In the genomic region with DNA sequence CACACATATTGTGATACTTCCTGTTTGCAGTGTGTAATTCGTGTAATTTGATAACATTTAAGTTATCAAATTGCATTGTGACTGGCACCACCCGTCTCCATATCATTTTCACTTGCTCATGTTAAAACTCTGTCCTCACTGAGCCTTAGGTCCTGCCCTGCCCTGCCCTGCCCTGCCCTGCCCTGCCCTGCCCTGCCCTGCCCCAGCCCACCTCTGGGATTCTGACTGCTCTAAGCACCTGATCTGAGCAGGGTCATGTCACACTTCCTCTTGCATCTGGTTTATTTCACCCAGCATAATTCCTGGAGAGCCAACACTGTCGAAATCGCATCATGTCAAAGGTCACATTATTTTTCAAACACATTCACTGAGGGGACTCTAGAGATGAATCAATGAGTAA, we compare ENCODE assay signal across 27 mouse cellular contexts. TPM values are rescaled to one million over a fixed set of nuclear protein-coding genes. Genes with fewer than 3 reads are reported as not detected.
DNase-seq lines count a peak whose midpoint lies in the region; ATAC-seq and TF ChIP-seq lines count a peak whose summit lies in the region.
"Had no signal": no experiment of that assay in that cellular context is flagged by ENCODE, and none has a peak within 500 bp of the region (broad histone marks: within the 10 kb centered on the region; RNA-seq: fewer than 3 reads in every experiment).

No protein-coding gene starts in this region.

- H3K79me2 ChIP-seq in liver, adult 2 months (ENCODE audit: control insufficient read depth, insufficient read depth, low read length) = no peaks in the 10 kb centered on the region

- no peak for TF ChIP-seq POLR2A in liver, adult 2 months (IDR thresholded peaks at IDR 0.05; ENCODE audit: extremely low read depth, insufficient read depth, low read length)
- TF ChIP-seq POLR2A in kidney, adult 2 months (IDR thresholded peaks at IDR 0.05; ENCODE audit: low read depth, low read length) = no peak

- no peaks in the 10 kb centered on the region for H3K36me3 ChIP-seq in liver, adult 2 months (ENCODE audit: control insufficient read depth, insufficient read depth, low read length)
- no peaks in the 10 kb centered on the region for H3K36me3 ChIP-seq in liver, postnatal 0 days (replicated peaks; ENCODE audit: insufficient read depth, low read length)
- no peaks in the 10 kb centered on the region for H3K36me3 ChIP-seq in intestine, embryonic 15.5 days
- H3K36me3 ChIP-seq in hindbrain, embryonic 12.5 days = no peaks in the 10 kb centered on the region
- no peaks in the 10 kb centered on the region for H3K36me3 ChIP-seq in neural tube, embryonic 15.5 days
- H3K36me3 ChIP-seq in hindbrain, embryonic 16.5 days (ENCODE audit: control insufficient read depth, insufficient read depth, low read length) = no peaks in the 10 kb centered on the region
- no peaks in the 10 kb centered on the region for H3K36me3 ChIP-seq in kidney, adult 2 months (ENCODE audit: control insufficient read depth, insufficient read depth, low read length)
- H3K36me3 ChIP-seq: forebrain, embryonic 12.5 days; forebrain, embryonic 15.5 days; hindbrain, embryonic 13.5 days had no signal

- H3K27ac ChIP-seq in liver, adult 2 months (replicated peaks; ENCODE audit: insufficient read depth, low read depth, low read length) = no peak overlapping the region
- no peak overlapping the region for H3K27ac ChIP-seq in liver, postnatal 0 days (ENCODE audit: low read depth)
- H3K27ac ChIP-seq in intestine, embryonic 15.5 days = no peak overlapping the region
- no peak overlapping the region for H3K27ac ChIP-seq in hindbrain, embryonic 12.5 days
- no peak overlapping the region for H3K27ac ChIP-seq in neural tube, embryonic 15.5 days (replicated peaks)
- H3K27ac ChIP-seq in hindbrain, embryonic 16.5 days (ENCODE audit: low read depth, low read length) = no peak overlapping the region
- no peak overlapping the region for H3K27ac ChIP-seq in kidney, adult 2 months (ENCODE audit: insufficient read depth, low read depth, low read length)
- H3K27ac ChIP-seq: forebrain, embryonic 12.5 days; forebrain, embryonic 15.5 days; hindbrain, embryonic 13.5 days; hindbrain, postnatal 0 days had no signal

- H3K4me1 ChIP-seq in liver, adult 2 months (ENCODE audit: control insufficient read depth, insufficient read depth, low read length) = no peaks in the 10 kb centered on the region
- no peaks in the 10 kb centered on the region for H3K4me1 ChIP-seq in liver, postnatal 0 days (ENCODE audit: insufficient read depth)
- peaks cover 4% of the 10 kb centered on the region; the same call in 1 of the 2 replicates for H3K4me1 ChIP-seq in intestine, embryonic 15.5 days (replicated peaks)
- H3K4me1 ChIP-seq in hindbrain, embryonic 12.5 days = no peaks in the 10 kb centered on the region
- no peaks in the 10 kb centered on the region for H3K4me1 ChIP-seq in neural tube, embryonic 15.5 days
- no peaks in the 10 kb centered on the region for H3K4me1 ChIP-seq in hindbrain, embryonic 16.5 days (ENCODE audit: control insufficient read depth, insufficient read depth, low read depth, low read length)
- peaks cover 6% of the 10 kb centered on the region; the same call in 1 of the 2 replicates for H3K4me1 ChIP-seq in kidney, adult 2 months (ENCODE audit: control insufficient read depth, insufficient read depth, low read length)
- H3K4me1 ChIP-seq: forebrain, embryonic 12.5 days; forebrain, embryonic 15.5 days; hindbrain, embryonic 13.5 days had no signal

- no peak for TF ChIP-seq CTCF in liver, adult 2 months (IDR thresholded peaks at IDR 0.05; ENCODE audit: low read depth, low read length)
- TF ChIP-seq CTCF in liver, postnatal 0 days (IDR thresholded peaks at IDR 0.05; ENCODE audit: low read depth) = no peak
- no peak for TF ChIP-seq CTCF in kidney, adult 2 months (conservative IDR thresholded peaks at IDR 0.05; ENCODE audit: insufficient read depth, insufficient read length, low read depth, low read length)

- H3K27me3 ChIP-seq in liver, adult 2 months (ENCODE audit: control insufficient read depth, insufficient read depth, low read length) = no peaks in the 10 kb centered on the region
- H3K27me3 ChIP-seq in liver, postnatal 0 days (ENCODE audit: insufficient read depth, low read length) = no peaks in the 10 kb centered on the region
- H3K27me3 ChIP-seq in intestine, embryonic 15.5 days (replicated peaks) = no peaks in the 10 kb centered on the region
- H3K27me3 ChIP-seq in hindbrain, embryonic 12.5 days = no peaks in the 10 kb centered on the region
- no peaks in the 10 kb centered on the region for H3K27me3 ChIP-seq in neural tube, embryonic 15.5 days (replicated peaks)
- H3K27me3 ChIP-seq in hindbrain, embryonic 16.5 days (replicated peaks; ENCODE audit: control insufficient read depth, insufficient read depth, low read length) = no peaks in the 10 kb centered on the region
- H3K27me3 ChIP-seq in kidney, adult 2 months (replicated peaks; ENCODE audit: control insufficient read depth, insufficient read depth, low read length) = no peaks in the 10 kb centered on the region
- H3K27me3 ChIP-seq: forebrain, embryonic 12.5 days; forebrain, embryonic 15.5 days; hindbrain, embryonic 13.5 days had no signal

- ATAC-seq in liver, postnatal 0 days = no peak
- ATAC-seq in intestine, embryonic 15.5 days = peak; percentile 82
- ATAC-seq in megakaryocyte progenitor cell, adult 5-6 weeks (replicated peaks; ENCODE audit: poor library complexity) = peak; percentile 39; the same call in 1 of the 2 replicates
- ATAC-seq in hindbrain, embryonic 12.5 days (ENCODE audit: low FRiP score) = no peak
- ATAC-seq in neural tube, embryonic 15.5 days (ENCODE audit: low FRiP score) = no peak
- no peak for ATAC-seq in hindbrain, embryonic 16.5 days
- ATAC-seq: activated CD4-positive, CD25-positive, alpha-beta regulatory T cell, adult 4 months; CD4-positive, CD25-positive, alpha-beta regulatory T cell, adult 4 months; forebrain, embryonic 15.5 days; hindbrain, postnatal 0 days; inflammation-experienced regulatory T-cells, adult 6 months had no signal

- 38% methylated on average over 4 of the region's 4 CpGs for WGBS in liver, adult 2 months
- 60% methylated on average over 4 of the region's 4 CpGs for WGBS in liver, postnatal 0 days (ENCODE audit: insufficient replicate concordance)
- 34% methylated on average over 4 of the region's 4 CpGs for WGBS in intestine, embryonic 15.5 days
- WGBS in hindbrain, embryonic 12.5 days = 79% methylated on average over 4 of the region's 4 CpGs
- WGBS in neural tube, embryonic 15.5 days = 82% methylated on average over 4 of the region's 4 CpGs
- 81% methylated on average over 4 of the region's 4 CpGs for WGBS in hindbrain, embryonic 16.5 days
- 70% methylated on average over 4 of the region's 4 CpGs for WGBS in kidney, adult 2 months

- no peak overlapping the region for H3K4me2 ChIP-seq in liver, postnatal 0 days (ENCODE audit: low read depth, low read length)
- no peak overlapping the region for H3K4me2 ChIP-seq in intestine, embryonic 15.5 days (replicated peaks)
- H3K4me2 ChIP-seq in hindbrain, embryonic 12.5 days (replicated peaks) = no peak overlapping the region
- H3K4me2 ChIP-seq in neural tube, embryonic 15.5 days = no peak overlapping the region
- no peak overlapping the region for H3K4me2 ChIP-seq in hindbrain, embryonic 16.5 days (ENCODE audit: low read length)
- H3K4me2 ChIP-seq: forebrain, embryonic 12.5 days; forebrain, embryonic 15.5 days; heart, embryonic 11.5 days; hindbrain, embryonic 13.5 days had no signal

- H3K4me3 ChIP-seq in liver, adult 2 months (ENCODE audit: insufficient read depth, low read depth, low read length) = no peak overlapping the region
- H3K4me3 ChIP-seq in liver, postnatal 0 days (ENCODE audit: low read depth, low read length) = no peak overlapping the region
- no peak overlapping the region for H3K4me3 ChIP-seq in intestine, embryonic 15.5 days (replicated peaks)
- no peak overlapping the region for H3K4me3 ChIP-seq in hindbrain, embryonic 12.5 days
- no peak overlapping the region for H3K4me3 ChIP-seq in neural tube, embryonic 15.5 days (replicated peaks)
- no peak overlapping the region for H3K4me3 ChIP-seq in hindbrain, embryonic 16.5 days (ENCODE audit: low read length)
- no peak overlapping the region for H3K4me3 ChIP-seq in kidney, adult 2 months (ENCODE audit: insufficient read depth, low read depth, low read length)
- H3K4me3 ChIP-seq: forebrain, embryonic 12.5 days; forebrain, embryonic 15.5 days; hindbrain, embryonic 13.5 days had no signal

- H3K9ac ChIP-seq in liver, adult 2 months (ENCODE audit: low read depth, low read length) = no peak overlapping the region
- no peak overlapping the region for H3K9ac ChIP-seq in liver, postnatal 0 days (replicated peaks)
- no peak overlapping the region for H3K9ac ChIP-seq in intestine, embryonic 15.5 days
- H3K9ac ChIP-seq in hindbrain, embryonic 12.5 days = no peak overlapping the region
- no peak overlapping the region for H3K9ac ChIP-seq in neural tube, embryonic 15.5 days (replicated peaks)
- no peak overlapping the region for H3K9ac ChIP-seq in hindbrain, embryonic 16.5 days (ENCODE audit: low read depth, low read length)
- H3K9ac ChIP-seq: forebrain, embryonic 12.5 days; forebrain, embryonic 15.5 days; hindbrain, embryonic 13.5 days had no signal

- peak; percentile 53 for DNase-seq in liver, adult 2 months (ENCODE audit: extremely low read depth, low read depth, low spot score)
- DNase-seq in liver, postnatal 0 days = no peak
- DNase-seq in kidney, adult 2 months = no peak
- DNase-seq: adrenal gland, adult 8-10 months; adrenal gland, postnatal 25 days; B cell, adult 2 months; cerebellum, adult 11-12 months; cerebellum, adult 8-10 months; cerebellum, postnatal 10 days; cerebellum, postnatal 36 days; embryo, embryonic 11 days; gastrocnemius, postnatal 10 days; gastrocnemius, postnatal 36 days; heart, adult 11 months had no signal

- no peaks in the 10 kb centered on the region for H3K9me3 ChIP-seq in liver, postnatal 0 days (ENCODE audit: low read length)
- no peaks in the 10 kb centered on the region for H3K9me3 ChIP-seq in intestine, embryonic 15.5 days
- no peaks in the 10 kb centered on the region for H3K9me3 ChIP-seq in hindbrain, embryonic 12.5 days (replicated peaks)
- H3K9me3 ChIP-seq in neural tube, embryonic 15.5 days (replicated peaks) = no peaks in the 10 kb centered on the region
- no peaks in the 10 kb centered on the region for H3K9me3 ChIP-seq in hindbrain, embryonic 16.5 days (ENCODE audit: control insufficient read depth, low read length)
- H3K9me3 ChIP-seq: forebrain, embryonic 12.5 days; forebrain, embryonic 15.5 days; hindbrain, embryonic 13.5 days had no signal

- no peak for TF ChIP-seq EP300 in liver, postnatal 0 days (IDR thresholded peaks at IDR 0.05; ENCODE audit: low read depth)

RNA-seq across cellular contexts. Expression of gene Adcy9, which starts 26.1 kb away (rescaled TPM):
- total RNA-seq in liver, adult 2 months (2014; rRNA removed) = 23.0 and 24.5 TPM in 2 replicates
- 10.0 and 15.0 TPM in 2 replicates for polyA plus RNA-seq in liver, adult 2 months (2012; rRNA removed)
- 0.80 and 0.94 TPM in 2 replicates for polyA plus RNA-seq in liver, postnatal 0 days (2015; fragmentation: Nextera tagmentation; extraction: Ambion mirVana)
- 1.5 and 1.7 TPM in 2 replicates for polyA plus RNA-seq in intestine, embryonic 15.5 days (2015; fragmentation: Nextera tagmentation; extraction: Ambion mirVana)
- total RNA-seq in megakaryocyte progenitor cell, adult 5-6 weeks (2015) = 1.1 and 2.7 TPM in 2 replicates
- total RNA-seq in megakaryocyte progenitor cell, adult 5-6 weeks (2017) = 3.7 and 4.7 TPM in 2 replicates
- polyA plus RNA-seq in hindbrain, embryonic 12.5 days (2016; fragmentation: Nextera tagmentation; extraction: Ambion mirVana) = 2.8 and 3.5 TPM in 2 replicates
- 4.0 and 5.0 TPM in 2 replicates for polyA plus RNA-seq in neural tube, embryonic 15.5 days (2015; fragmentation: Nextera tagmentation; extraction: Ambion mirVana)
- polyA plus RNA-seq in hindbrain, embryonic 16.5 days (2015; fragmentation: Nextera tagmentation; extraction: Ambion mirVana) = 4.0 and 5.0 TPM in 2 replicates
- polyA plus RNA-seq in kidney, adult 2 months (2012; rRNA removed) = 10.4 and 12.4 TPM in 2 replicates

Comparison
In these comparisons a context has a peak if more than half of its experiments do, and no peak if none do; other contexts are left out.
1. ATAC-seq: peak in intestine, embryonic 15.5 days (single experiment) and megakaryocyte progenitor cell, adult 5-6 weeks (single experiment); none in liver, postnatal 0 days (single experiment), hindbrain, embryonic 12.5 days (single experiment), neural tube, embryonic 15.5 days (single experiment) and hindbrain, embryonic 16.5 days (single experiment).